ENCODE assay signal across 19 mouse cellular contexts in the genomic region with DNA sequence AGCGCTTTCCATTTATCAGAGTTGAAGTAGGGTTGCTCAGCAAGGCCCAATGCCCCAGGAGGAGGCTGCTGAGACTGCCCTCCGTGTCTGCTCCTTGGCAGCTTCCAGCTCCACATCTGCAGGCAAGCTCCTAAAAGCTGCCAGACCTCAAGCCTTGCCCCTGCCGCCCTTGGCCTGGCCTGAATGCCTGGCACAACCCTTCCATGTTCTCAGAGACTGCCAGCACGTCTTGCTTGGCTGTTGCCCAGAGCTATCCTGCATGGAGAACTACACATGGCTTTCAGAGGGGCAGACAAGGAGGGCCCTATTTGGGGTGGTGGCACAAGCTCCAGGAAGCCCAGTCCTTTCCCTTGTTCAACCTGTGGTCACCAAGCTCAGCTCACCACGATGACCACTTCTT. TPM values are rescaled to one million over a fixed set of nuclear protein-coding genes. Genes with fewer than 3 reads are reported as not detected.
A peak's percentile ranks its signal among the peaks of the same experiment; 100 is the strongest.
DNase-seq lines count a peak whose midpoint lies in the region; ATAC-seq and TF ChIP-seq lines count a peak whose summit lies in the region.
"Had no signal": no experiment of that assay in that cellular context is flagged by ENCODE, and none has a peak within 500 bp of the region (broad histone marks: within the 10 kb centered on the region; RNA-seq: fewer than 3 reads in every experiment).

No protein-coding gene starts in this region.

- no peak overlapping the region for H3K9ac ChIP-seq in heart, embryonic 12.5 days
- no peak overlapping the region for H3K9ac ChIP-seq in heart, embryonic 11.5 days (ENCODE audit: low read depth, low read length)
- no peak overlapping the region for H3K9ac ChIP-seq in lung, embryonic 14.5 days
- H3K9ac ChIP-seq: liver, embryonic 13.5 days had no signal

- no peaks in the 10 kb centered on the region for H3K9me3 ChIP-seq in heart, embryonic 12.5 days (replicated peaks)
- H3K9me3 ChIP-seq in heart, embryonic 11.5 days (replicated peaks; ENCODE audit: control insufficient read depth, low read length): no peaks in the 10 kb centered on the region
- no peaks in the 10 kb centered on the region for H3K9me3 ChIP-seq in lung, embryonic 14.5 days (ENCODE audit: low read depth, low read length)
- H3K9me3 ChIP-seq: forebrain, embryonic 10.5 days; liver, embryonic 13.5 days had no signal

- no peak for TF ChIP-seq CTCF in lung, embryonic 14.5 days (IDR thresholded peaks at IDR 0.05; ENCODE audit: low read depth)

- ATAC-seq in heart, embryonic 12.5 days (ENCODE audit: insufficient number of reproducible peaks, low FRiP score): no peak
- no peak for ATAC-seq in heart, embryonic 11.5 days (replicated peaks; ENCODE audit: insufficient number of reproducible peaks, low FRiP score, low TSS enrichment)
- no peak for ATAC-seq in lung, embryonic 14.5 days (ENCODE audit: insufficient read depth)
- ATAC-seq: intestine, postnatal 0 days had no signal

- no peak for DNase-seq in lung, embryonic 14.5 days
- no peak for DNase-seq in lung, adult 18-20 months
- peak; percentile 53 for DNase-seq in NIH3T3 (ENCODE audit: low read depth)
- DNase-seq in gastrocnemius, adult 18-20 months (ENCODE audit: low spot score): peak; percentile 59
- DNase-seq in spleen, postnatal 14 days (ENCODE audit: low spot score in 2 of 2): no peak
- no peak for DNase-seq in right cerebral cortex, postnatal 36 days (ENCODE audit: low spot score in 2 of 2)
- DNase-seq: adrenal gland, postnatal 25 days; kidney, postnatal 4 days; liver, embryonic 13.5 days; spleen, adult 18-20 months had no signal

- 0 out of 2 replicates have a peak overlapping the region, but pooled peaks have one; percentile 4 for H3K4me2 ChIP-seq in heart, embryonic 12.5 days
- H3K4me2 ChIP-seq in heart, embryonic 11.5 days: no peak overlapping the region
- 0 out of 2 replicates have a peak overlapping the region, but pooled peaks have one; percentile 61 for H3K4me2 ChIP-seq in lung, embryonic 14.5 days
- H3K4me2 ChIP-seq: liver, embryonic 13.5 days had no signal

- H3K27me3 ChIP-seq in heart, embryonic 12.5 days (replicated peaks): peaks cover 56% of the 10 kb centered on the region
- peaks cover 18% of the 10 kb centered on the region for H3K27me3 ChIP-seq in heart, embryonic 11.5 days (ENCODE audit: control insufficient read depth, insufficient read depth, low read length)
- no peaks in the 10 kb centered on the region for H3K27me3 ChIP-seq in lung, embryonic 14.5 days (ENCODE audit: insufficient read depth, low read length)
- H3K27me3 ChIP-seq: CH12.LX had no signal

- H3K36me3 ChIP-seq in heart, embryonic 12.5 days: no peaks in the 10 kb centered on the region
- no peaks in the 10 kb centered on the region for H3K36me3 ChIP-seq in heart, embryonic 11.5 days (ENCODE audit: control insufficient read depth, insufficient read depth, low read length)
- H3K36me3 ChIP-seq in lung, embryonic 14.5 days (ENCODE audit: insufficient read depth): peaks cover 7% of the 10 kb centered on the region; the same call in 1 of the 2 replicates
- H3K36me3 ChIP-seq: forebrain, embryonic 10.5 days; liver, embryonic 13.5 days had no signal

- H3K27ac ChIP-seq in heart, embryonic 12.5 days (ENCODE audit: poor library complexity, severe bottlenecking): no peak overlapping the region
- no peak overlapping the region for H3K27ac ChIP-seq in heart, embryonic 11.5 days (ENCODE audit: low read depth, low read length)
- no peak overlapping the region for H3K27ac ChIP-seq in lung, embryonic 14.5 days (ENCODE audit: low read depth)
- H3K27ac ChIP-seq: forebrain, embryonic 10.5 days; liver, embryonic 13.5 days had no signal

- 76% methylated on average over 5 of the region's 5 CpGs for WGBS in heart, embryonic 12.5 days
- 63% methylated on average over 4 of the region's 5 CpGs for WGBS in heart, embryonic 11.5 days (ENCODE audit: insufficient replicate concordance)
- WGBS in lung, embryonic 14.5 days: 69% methylated on average over 5 of the region's 5 CpGs

- no peak overlapping the region for H3K4me3 ChIP-seq in heart, embryonic 12.5 days
- no peak overlapping the region for H3K4me3 ChIP-seq in heart, embryonic 11.5 days (ENCODE audit: low read depth, low read length)
- H3K4me3 ChIP-seq in lung, embryonic 14.5 days (ENCODE audit: low read depth, low read length): no peak overlapping the region
- H3K4me3 ChIP-seq: forebrain, embryonic 10.5 days; liver, embryonic 13.5 days had no signal

- H3K4me1 ChIP-seq in heart, embryonic 12.5 days (replicated peaks): 0 out of 2 replicates have a peak, but pooled peaks cover 6% of the 10 kb centered on the region
- no peaks in the 10 kb centered on the region for H3K4me1 ChIP-seq in heart, embryonic 11.5 days (ENCODE audit: control insufficient read depth, insufficient read depth, low read length)
- no peaks in the 10 kb centered on the region; the same call in 1 of the 2 replicates for H3K4me1 ChIP-seq in lung, embryonic 14.5 days (ENCODE audit: insufficient read depth)
- H3K4me1 ChIP-seq: liver, embryonic 13.5 days had no signal

RNA-seq across cellular contexts. Expression of gene Bgn, which starts 3.5 kb away (rescaled TPM):
- polyA plus RNA-seq in heart, embryonic 12.5 days (2016; fragmentation: Nextera tagmentation; extraction: Ambion mirVana): 71.9 and 72.9 TPM in 2 replicates
- 59.2 and 68.0 TPM in 2 replicates for polyA plus RNA-seq in heart, embryonic 11.5 days (2014; fragmentation: Nextera tagmentation; extraction: Ambion mirVana)
- polyA plus RNA-seq in lung, embryonic 14.5 days (2014; fragmentation: Nextera tagmentation; extraction: Ambion mirVana): 192 and 196 TPM in 2 replicates
- total RNA-seq in gastrocnemius, adult 18-20 months (2021): 10 to 100 TPM; 43.9 to 70.1 TPM
- total RNA-seq: CH12.LX had no signal

RNA-seq across cellular contexts. Expression of gene Atp2b3, which starts 16.0 kb away (rescaled TPM):
- polyA plus RNA-seq in heart, embryonic 12.5 days (2016; fragmentation: Nextera tagmentation; extraction: Ambion mirVana): 0.41 and 0.48 TPM in 2 replicates
- 0.10 and 0.25 TPM in 2 replicates for polyA plus RNA-seq in heart, embryonic 11.5 days (2014; fragmentation: Nextera tagmentation; extraction: Ambion mirVana)
- polyA plus RNA-seq in lung, embryonic 14.5 days (2014; fragmentation: Nextera tagmentation; extraction: Ambion mirVana): 0.05 TPM in 1 of 2 replicates, not detected in the other
- total RNA-seq in gastrocnemius, adult 18-20 months (2021): 10 to 100 TPM; 10.6 to 10.7 TPM
- total RNA-seq: CH12.LX; megakaryocyte, adult 5-6 weeks had no signal

RNA-seq across cellular contexts. Expression of gene Haus7, which starts 28.1 kb away (rescaled TPM):
- polyA plus RNA-seq in heart, embryonic 12.5 days (2016; fragmentation: Nextera tagmentation; extraction: Ambion mirVana): 61.4 and 63.0 TPM in 2 replicates
- 72.7 and 82.8 TPM in 2 replicates for polyA plus RNA-seq in heart, embryonic 11.5 days (2014; fragmentation: Nextera tagmentation; extraction: Ambion mirVana)
- 68.8 and 76.3 TPM in 2 replicates for polyA plus RNA-seq in lung, embryonic 14.5 days (2014; fragmentation: Nextera tagmentation; extraction: Ambion mirVana)
- total RNA-seq in gastrocnemius, adult 18-20 months (2021): 10 to 100 TPM in 1 of 2 experiments, 1 to 10 TPM in 1; 9.7 to 12.3 TPM

RNA-seq across cellular contexts. Expression of gene Trex2, which starts 51.8 kb away (rescaled TPM):
- polyA plus RNA-seq in heart, embryonic 12.5 days (2016; fragmentation: Nextera tagmentation; extraction: Ambion mirVana): not detected in 2 replicates
- polyA plus RNA-seq in heart, embryonic 11.5 days (2014; fragmentation: Nextera tagmentation; extraction: Ambion mirVana): not detected in 2 replicates
- polyA plus RNA-seq in lung, embryonic 14.5 days (2014; fragmentation: Nextera tagmentation; extraction: Ambion mirVana): 0.18 TPM in 1 of 2 replicates, not detected in the other
- total RNA-seq in gastrocnemius, adult 18-20 months (2021): not detected
- total RNA-seq: adrenal gland, postnatal 25 days; CH12.LX; heart, postnatal 10 days; left cerebral cortex, adult 8-10 months; megakaryocyte, adult 5-6 weeks had no signal
- polyA plus RNA-seq: cortical plate, adult 2 months; forebrain, embryonic 10.5 days; intestine, postnatal 0 days; liver, embryonic 13.5 days had no signal

Comparison
In these comparisons a context has a peak if more than half of its experiments do, and no peak if none do; other contexts are left out.
1. DNase-seq: peak in NIH3T3 (single experiment) and gastrocnemius, adult 18-20 months (single experiment); none in lung, embryonic 14.5 days (single experiment), lung, adult 18-20 months (0 of 2), spleen, postnatal 14 days (0 of 2) and right cerebral cortex, postnatal 36 days (0 of 2).